Mouse (Mus musculus) lung, postnatal 0 days (tissue): ENCODE measurements around the gene Mgll.

Experiments used
- CTCF ChIP-seq: IDR thresholded peaks from 2 replicates; pipeline ENCODE4 v1.5.1; 2016; ENCODE audit warnings: antibody characterized with exemption, mild to moderate bottlenecking
- EP300 ChIP-seq: IDR thresholded peaks from 2 replicates; pipeline ENCODE4 v1.6.1; 2016; ENCODE audit warnings: antibody characterized with exemption, mild to moderate bottlenecking, control low read depth

DNA sequence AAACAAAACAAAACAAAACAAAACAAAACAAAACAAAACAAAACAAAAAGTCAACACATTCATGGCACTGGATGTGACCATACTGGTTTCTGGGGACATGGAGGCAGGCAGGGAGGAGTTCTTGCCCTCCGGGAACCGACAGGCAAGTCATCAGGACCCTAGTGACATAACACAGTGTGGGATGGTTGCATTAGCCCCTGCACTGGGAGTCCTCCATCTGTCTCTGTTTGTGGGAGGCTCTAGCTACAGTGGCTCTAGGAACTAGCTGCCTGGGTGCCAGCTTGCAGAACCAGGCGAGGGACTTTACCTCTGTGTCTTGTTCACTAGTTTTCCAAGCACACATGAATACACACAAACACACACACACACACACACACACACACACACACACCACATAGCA lies 43.2 kb upstream of the Mgll start:
- no peak for TF ChIP-seq EP300
- TF ChIP-seq CTCF: no peak
